ENCODE assay signal across 10 mouse cellular contexts in the genomic region with DNA sequence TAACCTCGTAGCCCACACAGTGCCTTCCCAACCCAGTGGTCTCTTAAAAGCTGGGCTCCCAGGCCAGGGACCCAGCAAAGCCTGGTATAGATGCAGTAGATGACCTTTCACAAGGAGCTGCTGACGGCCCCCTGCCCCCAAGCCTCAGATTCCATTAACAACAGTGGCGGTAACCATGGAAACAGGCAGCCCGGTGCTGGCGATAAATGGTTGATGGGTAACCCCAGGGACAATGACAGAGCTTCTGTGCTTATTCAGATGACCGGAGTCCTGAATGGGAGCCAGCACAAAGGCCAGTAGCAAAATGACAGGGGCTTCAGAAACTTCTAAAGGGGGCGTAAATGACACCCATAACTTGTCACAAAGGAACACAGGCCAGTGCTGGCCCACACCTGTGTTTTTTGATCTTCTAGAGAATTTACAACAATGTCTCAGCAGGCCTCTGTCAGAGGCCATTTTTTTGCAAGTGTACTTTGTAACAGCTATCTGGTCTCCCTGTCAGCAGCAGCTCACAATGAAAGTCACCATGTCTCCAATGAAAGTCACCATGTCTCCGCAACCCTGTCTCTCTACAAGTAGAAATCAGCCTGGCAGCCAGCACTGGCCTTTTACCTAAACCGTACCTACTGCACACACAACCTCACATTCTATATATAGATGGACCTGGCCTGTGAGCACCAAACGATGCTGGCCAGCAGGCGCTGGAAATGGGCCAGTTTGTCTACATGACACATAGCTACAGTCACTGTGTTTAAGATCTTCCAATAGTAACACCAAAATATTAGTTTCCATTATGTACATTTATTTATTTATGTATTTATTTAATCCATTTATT. TPM values are rescaled to one million over a fixed set of nuclear protein-coding genes. Genes with fewer than 3 reads are reported as not detected.
A peak's percentile ranks its signal among the peaks of the same experiment; 100 is the strongest.
DNase-seq lines count a peak whose midpoint lies in the region; ATAC-seq lines count a peak whose summit lies in the region.
"Had no signal": no experiment of that assay in that cellular context is flagged by ENCODE, and none has a peak within 500 bp of the region (broad histone marks: within the 10 kb centered on the region; RNA-seq: fewer than 3 reads in every experiment).

No protein-coding gene starts in this region.

- H3K4me3 ChIP-seq in heart, embryonic 11.5 days (ENCODE audit: low read depth, low read length) = no peak overlapping the region
- no peak overlapping the region for H3K4me3 ChIP-seq in midbrain, embryonic 13.5 days (replicated peaks)
- H3K4me3 ChIP-seq: stomach, embryonic 15.5 days had no signal

- no peaks in the 10 kb centered on the region for H3K27me3 ChIP-seq in heart, embryonic 11.5 days (ENCODE audit: control insufficient read depth, insufficient read depth, low read length)
- peaks cover 22% of the 10 kb centered on the region for H3K27me3 ChIP-seq in midbrain, embryonic 13.5 days
- H3K27me3 ChIP-seq: stomach, embryonic 15.5 days had no signal

- peak overlapping the region; percentile 51 for H3K27ac ChIP-seq in heart, embryonic 11.5 days (ENCODE audit: low read depth, low read length)
- H3K27ac ChIP-seq in midbrain, embryonic 13.5 days = peak overlapping the region; percentile 86
- H3K27ac ChIP-seq: stomach, embryonic 15.5 days had no signal

- H3K4me2 ChIP-seq in heart, embryonic 11.5 days = no peak overlapping the region
- H3K4me2 ChIP-seq in midbrain, embryonic 13.5 days (replicated peaks) = peak overlapping the region; percentile 29
- H3K4me2 ChIP-seq: stomach, embryonic 15.5 days had no signal

- no peak for ATAC-seq in heart, embryonic 11.5 days (replicated peaks; ENCODE audit: insufficient number of reproducible peaks, low FRiP score, low TSS enrichment)
- ATAC-seq in midbrain, embryonic 13.5 days = peak; percentile 70
- no peak for ATAC-seq in frontal cortex, adult (ENCODE audit: low TSS enrichment)

- H3K4me1 ChIP-seq in heart, embryonic 11.5 days (ENCODE audit: control insufficient read depth, insufficient read depth, low read length) = peaks cover 23% of the 10 kb centered on the region
- peaks cover 45% of the 10 kb centered on the region for H3K4me1 ChIP-seq in midbrain, embryonic 13.5 days (replicated peaks)

- DNase-seq in ZHBTc4 (ENCODE audit: low read depth, low spot score) = peak; percentile 84
- DNase-seq in cerebellum, postnatal 36 days = peak; percentile 77 to 78
- DNase-seq in adrenal gland, postnatal 14 days = no peak
- DNase-seq in thymus, postnatal 14 days = no peak
- DNase-seq in adrenal gland, adult 2 months = no peak
- DNase-seq: lung, postnatal 14 days had no signal

- no peak overlapping the region for H3K9ac ChIP-seq in heart, embryonic 11.5 days (ENCODE audit: low read depth, low read length)
- H3K9ac ChIP-seq in midbrain, embryonic 13.5 days (replicated peaks) = peak overlapping the region; percentile 33; the same call in 1 of the 2 replicates
- H3K9ac ChIP-seq: stomach, embryonic 15.5 days had no signal

- H3K9me3 ChIP-seq in heart, embryonic 11.5 days (replicated peaks; ENCODE audit: control insufficient read depth, low read length) = no peaks in the 10 kb centered on the region
- no peaks in the 10 kb centered on the region for H3K9me3 ChIP-seq in midbrain, embryonic 13.5 days
- H3K9me3 ChIP-seq: stomach, embryonic 15.5 days had no signal

- 16% methylated on average over 11 of the region's 11 CpGs for WGBS in heart, embryonic 11.5 days (ENCODE audit: insufficient replicate concordance)
- WGBS in midbrain, embryonic 13.5 days = 8% methylated on average over 11 of the region's 11 CpGs

- no peaks in the 10 kb centered on the region for H3K36me3 ChIP-seq in heart, embryonic 11.5 days (ENCODE audit: control insufficient read depth, insufficient read depth, low read length)
- H3K36me3 ChIP-seq in midbrain, embryonic 13.5 days = no peaks in the 10 kb centered on the region
- H3K36me3 ChIP-seq: stomach, embryonic 15.5 days had no signal

RNA-seq across cellular contexts. Expression of a gene that starts 27.7 kb away (rescaled TPM):
- polyA plus RNA-seq in heart, embryonic 11.5 days (2014; fragmentation: Nextera tagmentation; extraction: Ambion mirVana) = 2.1 and 2.2 TPM in 2 replicates
- 2.0 and 2.7 TPM in 2 replicates for polyA plus RNA-seq in midbrain, embryonic 13.5 days (2015; fragmentation: Nextera tagmentation; extraction: Ambion mirVana)
- 4.5 and 4.6 TPM in 2 replicates for total RNA-seq in adrenal gland, postnatal 14 days (2021)
- 1 to 10 TPM; 4.7 to 7.7 TPM for total RNA-seq in adrenal gland, adult 2 months (2021)
- polyA plus RNA-seq in adrenal gland, adult 2 months (2012; rRNA removed) = 1.2 and 1.8 TPM in 2 replicates

RNA-seq across cellular contexts. Expression of a gene that starts 51.6 kb away (rescaled TPM):
- 4.9 and 6.5 TPM in 2 replicates for polyA plus RNA-seq in heart, embryonic 11.5 days (2014; fragmentation: Nextera tagmentation; extraction: Ambion mirVana)
- 31.3 and 34.3 TPM in 2 replicates for polyA plus RNA-seq in midbrain, embryonic 13.5 days (2015; fragmentation: Nextera tagmentation; extraction: Ambion mirVana)
- total RNA-seq in adrenal gland, postnatal 14 days (2021) = 16.1 and 17.5 TPM in 2 replicates
- total RNA-seq in adrenal gland, adult 2 months (2021) = 10 to 100 TPM; 13.8 to 19.5 TPM
- polyA plus RNA-seq in adrenal gland, adult 2 months (2012; rRNA removed) = 10.5 and 11.3 TPM in 2 replicates

Comparison
In these comparisons a context has a peak if more than half of its experiments do, and no peak if none do; other contexts are left out.
1. DNase-seq: peak in ZHBTc4 (single experiment) and cerebellum, postnatal 36 days (2 of 2); none in adrenal gland, postnatal 14 days (single experiment), thymus, postnatal 14 days (single experiment) and adrenal gland, adult 2 months (single experiment).